Mouse (Mus musculus): Measurements from ENCODE around the gene Ppp1r14a. TPM values are rescaled to one million over a fixed set of nuclear protein-coding genes. Genes with fewer than 3 reads are reported as not detected.
A peak's percentile ranks its signal among the peaks of the same experiment; 100 is the strongest.

Gene Ppp1r14a
- 7.6 and 8.0 TPM in 2 replicates for polyA plus RNA-seq (2016; fragmentation: Nextera tagmentation; extraction: Ambion mirVana)

DNA sequence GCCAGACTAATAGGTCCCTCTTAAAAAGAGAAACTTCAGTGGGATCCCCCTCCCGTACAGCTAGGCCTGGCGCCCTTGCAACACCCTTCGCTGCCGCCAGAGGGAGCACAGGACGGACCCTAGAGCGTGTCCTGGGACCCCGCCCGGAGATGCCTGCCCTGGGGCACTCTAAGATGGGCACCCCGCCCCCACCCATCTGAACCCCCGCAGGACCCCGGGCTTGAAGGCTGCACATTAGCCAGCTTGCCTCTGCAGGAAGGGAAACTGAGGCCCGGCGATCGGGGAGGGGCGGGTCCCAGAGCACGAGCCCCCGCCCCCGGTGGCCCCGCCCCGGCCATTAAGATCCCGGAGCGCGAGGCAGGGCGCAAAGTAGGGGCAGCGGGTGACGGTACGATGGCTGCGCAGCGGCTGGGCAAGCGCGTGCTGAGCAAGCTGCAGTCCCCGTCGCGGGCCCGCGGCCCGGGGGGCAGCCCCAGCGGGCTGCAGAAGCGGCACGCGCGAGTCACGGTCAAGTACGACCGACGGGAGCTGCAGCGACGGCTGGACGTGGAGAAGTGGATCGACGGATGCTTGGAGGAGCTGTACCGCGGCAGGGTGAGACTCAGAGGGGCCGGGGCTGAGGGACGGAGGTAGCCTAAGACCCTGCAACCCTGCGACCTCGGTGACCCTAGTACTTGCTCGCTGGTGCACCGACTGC, at the start of gene Ppp1r14a:
Gene Ppp1r14a (plus strand): TSS at position 367 of the 697 bp plus-strand sequence.
- H3K36me3 ChIP-seq: no peaks in the 10 kb centered on the region
- no peaks in the 10 kb centered on the region for H3K9me3 ChIP-seq
- H3K4me3 ChIP-seq (replicated peaks): peak within 1 kb of the TSS; percentile 58
- under 1% methylated on average over 59 of the region's 59 CpGs for WGBS
- H3K9ac ChIP-seq (replicated peaks): peak within 1 kb of the TSS; percentile 66
- H3K4me2 ChIP-seq: peak within 1 kb of the TSS; percentile 86
- no peak within 1 kb of the TSS for H3K27ac ChIP-seq
- peaks cover 31% of the 10 kb centered on the region; the same call in 1 of the 2 replicates for H3K27me3 ChIP-seq
- H3K4me1 ChIP-seq (replicated peaks): peaks cover 42% of the 10 kb centered on the region
- ATAC-seq (ENCODE audit: insufficient number of reproducible peaks, insufficient read depth, low FRiP score, low TSS enrichment, low read depth): peak; percentile 63; the same call in 1 of the 2 replicates

DNA sequence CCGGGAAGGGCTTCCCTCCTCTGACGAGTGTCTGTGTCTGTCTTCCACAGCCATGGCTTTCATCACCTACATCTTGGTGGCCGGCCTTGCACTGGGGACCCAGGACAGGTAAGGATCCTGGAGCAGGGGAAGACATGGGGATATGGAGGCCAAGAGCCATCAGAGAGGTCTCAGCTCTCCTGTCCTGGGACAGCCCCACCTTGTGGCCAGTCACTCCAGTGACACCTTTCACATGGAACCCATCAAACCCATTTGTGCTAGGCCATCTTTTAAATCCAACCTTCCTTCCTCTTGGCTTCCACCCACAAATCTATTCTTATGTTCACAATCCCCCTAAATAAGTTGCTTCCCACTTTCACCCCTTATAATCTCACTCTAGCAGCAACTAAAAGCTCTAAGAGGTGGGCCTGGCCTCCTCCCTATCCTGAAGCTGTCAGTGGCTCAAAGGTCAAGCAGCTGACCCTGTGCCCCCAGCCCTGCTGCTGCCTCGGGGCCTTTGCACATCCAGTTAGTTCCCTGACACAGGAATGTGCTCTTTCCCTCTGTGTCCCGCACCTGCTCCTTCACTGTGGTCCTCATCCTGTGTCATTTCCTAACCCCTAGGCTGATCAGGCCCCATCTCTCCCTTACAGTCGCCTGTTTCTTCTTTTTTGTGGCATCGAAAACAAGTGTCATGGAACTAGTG, 44.2 kb upstream of the Ppp1r14a start:
- peaks cover 26% of the 10 kb centered on the region for H3K27me3 ChIP-seq
- H3K4me1 ChIP-seq (replicated peaks): peaks cover 16% of the 10 kb centered on the region
- no peak for ATAC-seq (ENCODE audit: insufficient number of reproducible peaks, insufficient read depth, low FRiP score, low TSS enrichment, low read depth)
- 86% methylated on average over 7 of the region's 7 CpGs for WGBS
- H3K4me3 ChIP-seq (replicated peaks): no peak overlapping the region
- no peak overlapping the region for H3K4me2 ChIP-seq
- no peaks in the 10 kb centered on the region for H3K9me3 ChIP-seq
- H3K9ac ChIP-seq (replicated peaks): no peak overlapping the region
- no peak overlapping the region for H3K27ac ChIP-seq
- peaks cover 35% of the 10 kb centered on the region for H3K36me3 ChIP-seq

DNA sequence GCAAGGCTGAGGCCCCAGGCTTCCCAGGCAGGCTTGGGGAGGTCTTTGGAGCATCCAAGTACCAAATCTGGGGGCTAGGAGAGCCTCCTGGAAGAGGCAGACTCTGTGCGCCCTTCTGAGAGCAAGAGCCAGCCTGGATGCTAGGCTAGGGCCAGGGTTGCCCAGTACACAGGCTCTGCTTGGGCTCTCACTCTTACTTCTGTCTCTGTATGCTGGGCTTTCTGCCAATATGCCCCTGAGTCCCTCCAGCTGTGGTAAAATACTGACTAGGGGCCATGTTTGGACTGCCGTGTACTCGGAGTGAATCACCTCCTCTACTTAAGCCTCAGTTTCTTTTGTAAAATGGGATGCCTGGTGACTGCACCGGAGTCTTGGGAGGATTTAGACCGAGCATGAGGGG, 43.1 kb upstream of the Ppp1r14a start:
- Histone ChIP-seq H3K4me3 (replicated peaks) (no peak overlapping the region), H3K4me1 (replicated peaks) (peaks cover 16% of the 10 kb centered on the region), H3K4me2 (no peak overlapping the region), H3K27ac (no peak overlapping the region), H3K9me3 (no peaks in the 10 kb centered on the region), H3K36me3 (peaks cover 32% of the 10 kb centered on the region), H3K27me3 (peaks cover 26% of the 10 kb centered on the region), H3K9ac (replicated peaks) (no peak overlapping the region)
- no peak for ATAC-seq (ENCODE audit: insufficient number of reproducible peaks, insufficient read depth, low FRiP score, low TSS enrichment, low read depth)
- WGBS: 89% methylated on average over 5 of the region's 5 CpGs

DNA sequence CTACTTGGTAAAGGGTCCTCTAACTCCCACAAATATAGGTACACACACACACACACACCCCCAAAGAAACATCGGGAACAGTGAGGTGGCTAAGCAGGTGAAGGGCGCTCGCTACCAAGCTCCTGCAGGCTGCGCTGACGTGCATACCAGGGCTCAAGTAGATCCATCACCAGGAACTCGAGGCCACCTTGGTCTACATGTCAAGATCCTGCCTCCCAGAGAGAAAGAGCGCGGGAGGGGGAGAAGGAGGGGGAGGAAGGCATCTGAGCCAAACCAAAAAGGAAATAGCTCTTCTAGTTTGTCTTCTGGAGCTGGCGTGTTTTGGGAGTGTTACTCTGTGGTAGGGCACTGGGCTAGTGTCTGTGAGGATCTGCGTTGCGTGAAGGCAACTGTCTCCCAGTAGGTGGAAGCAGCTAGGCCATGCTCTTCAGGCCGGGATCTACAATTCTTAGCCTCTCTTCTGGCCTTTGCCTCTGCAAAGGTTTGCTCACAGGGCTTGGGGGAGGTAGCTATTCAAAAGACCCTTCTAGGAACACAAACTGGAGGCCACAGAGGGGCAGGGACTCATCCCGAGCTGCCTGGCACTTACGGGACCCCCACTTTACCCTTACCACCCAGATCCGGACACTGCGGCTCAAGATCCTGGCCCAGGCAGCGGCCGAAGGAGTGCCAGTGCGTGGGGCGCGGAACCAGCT, 42.3 kb upstream of the Ppp1r14a start:
- no peak overlapping the region for H3K9ac ChIP-seq (replicated peaks)
- no peaks in the 10 kb centered on the region for H3K9me3 ChIP-seq
- H3K27ac ChIP-seq: no peak overlapping the region
- H3K4me2 ChIP-seq: no peak overlapping the region
- peaks cover 30% of the 10 kb centered on the region for H3K36me3 ChIP-seq
- ATAC-seq (ENCODE audit: insufficient number of reproducible peaks, insufficient read depth, low FRiP score, low TSS enrichment, low read depth): no peak
- no peak overlapping the region for H3K4me3 ChIP-seq (replicated peaks)
- peaks cover 26% of the 10 kb centered on the region for H3K27me3 ChIP-seq
- H3K4me1 ChIP-seq (replicated peaks): peaks cover 16% of the 10 kb centered on the region
- WGBS: 88% methylated on average over 21 of the region's 21 CpGs

DNA sequence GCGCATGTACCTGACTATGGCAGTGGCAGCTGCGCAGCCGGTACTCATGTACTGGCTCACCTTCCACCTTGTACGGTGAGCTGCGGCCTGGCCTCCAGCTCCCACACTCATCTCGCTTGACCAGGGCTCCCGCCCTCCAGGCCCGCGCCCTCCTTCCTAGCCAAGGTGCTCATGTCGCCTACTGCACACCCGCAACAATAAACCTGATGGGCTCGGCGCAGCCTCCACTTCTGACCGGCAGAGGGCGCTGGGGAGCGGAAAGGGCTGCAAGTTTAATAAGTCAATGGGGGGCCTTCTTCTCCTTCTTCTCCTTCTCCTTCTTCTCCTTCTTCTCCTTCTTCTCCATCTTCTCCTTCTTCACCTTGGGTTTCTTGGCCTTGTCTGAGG, 41.8 kb upstream of the Ppp1r14a start:
- H3K9ac ChIP-seq (replicated peaks): no peak overlapping the region
- H3K27ac ChIP-seq: no peak overlapping the region
- H3K4me3 ChIP-seq (replicated peaks): peak overlapping the region; percentile 25
- H3K9me3 ChIP-seq: no peaks in the 10 kb centered on the region
- ATAC-seq (ENCODE audit: insufficient number of reproducible peaks, insufficient read depth, low FRiP score, low TSS enrichment, low read depth): no peak
- peaks cover 16% of the 10 kb centered on the region for H3K4me1 ChIP-seq (replicated peaks)
- 24% methylated on average over 16 of the region's 16 CpGs for WGBS
- H3K4me2 ChIP-seq: peak overlapping the region; percentile 55
- H3K27me3 ChIP-seq: peaks cover 26% of the 10 kb centered on the region
- H3K36me3 ChIP-seq: peaks cover 30% of the 10 kb centered on the region

DNA sequence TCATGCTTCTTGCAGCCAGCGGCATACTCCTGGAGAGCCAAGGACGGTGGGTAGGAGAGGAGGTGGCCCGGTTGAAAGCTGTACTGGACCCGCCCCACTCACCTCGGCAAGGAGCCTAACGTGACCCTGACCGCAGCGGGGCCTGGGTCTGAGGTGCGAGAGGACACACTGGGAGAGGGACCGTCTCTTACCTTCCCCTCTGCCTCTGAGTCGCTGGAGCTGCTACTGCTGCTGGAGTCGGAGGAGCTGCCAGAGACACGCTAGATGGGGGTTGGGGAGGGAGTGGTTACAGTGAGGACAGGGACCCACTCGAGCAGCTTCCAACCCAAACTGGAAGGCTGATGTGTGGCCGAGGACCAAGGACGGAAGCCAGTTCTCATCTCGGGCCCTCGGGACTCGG, 41.4 kb upstream of the Ppp1r14a start:
- 14% methylated on average over 19 of the region's 19 CpGs for WGBS
- H3K4me2 ChIP-seq: peak overlapping the region; percentile 55
- ATAC-seq (ENCODE audit: insufficient number of reproducible peaks, insufficient read depth, low FRiP score, low TSS enrichment, low read depth): peak; percentile 14; the same call in 1 of the 2 replicates
- no peak overlapping the region for H3K27ac ChIP-seq
- peaks cover 30% of the 10 kb centered on the region for H3K36me3 ChIP-seq
- H3K4me1 ChIP-seq (replicated peaks): peaks cover 16% of the 10 kb centered on the region
- 0 out of 2 replicates have a peak overlapping the region, but pooled peaks have one; percentile 34 for H3K9ac ChIP-seq (replicated peaks)
- H3K4me3 ChIP-seq (replicated peaks): peak overlapping the region; percentile 25
- H3K27me3 ChIP-seq: peaks cover 26% of the 10 kb centered on the region
- H3K9me3 ChIP-seq: no peaks in the 10 kb centered on the region

DNA sequence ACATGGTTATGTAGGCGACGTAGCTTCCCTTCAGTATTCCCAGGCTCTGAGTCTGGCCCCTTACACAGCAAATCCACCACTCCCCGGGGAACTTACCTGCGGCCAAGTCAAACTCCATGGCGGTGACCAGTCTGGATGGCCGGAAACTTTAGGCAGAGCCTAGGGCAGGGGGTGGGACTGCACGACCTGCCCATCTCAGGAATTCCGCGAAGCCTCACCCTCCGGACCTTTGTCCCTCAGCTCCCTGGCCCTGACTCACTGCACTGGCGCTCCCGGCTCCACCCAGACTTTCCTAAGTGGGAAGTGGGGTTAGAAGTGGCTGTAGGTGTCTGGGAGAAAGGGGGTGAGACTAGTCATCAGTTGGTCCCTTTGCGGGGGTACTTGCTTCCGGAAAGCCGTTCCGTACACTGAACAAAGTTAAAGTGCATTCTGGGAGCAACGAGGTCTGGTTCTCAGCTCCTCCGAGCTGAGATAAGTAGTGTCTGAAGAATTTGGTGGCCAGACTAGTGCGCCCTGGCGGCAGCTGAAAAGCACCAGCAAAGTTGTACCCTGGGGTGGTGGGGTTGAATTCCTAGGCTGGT, 40.8 kb upstream of the Ppp1r14a start, which contains the start of gene 2200002D01Rik:
Gene 2200002D01Rik (minus strand): TSS at position 206 of the 581 bp plus-strand sequence.
- Histone ChIP-seq H3K9ac (replicated peaks) (peak within 1 kb of the TSS; percentile 34; the same call in 1 of the 2 replicates), H3K4me1 (replicated peaks) (peaks cover 20% of the 10 kb centered on the region), H3K36me3 (peaks cover 30% of the 10 kb centered on the region), H3K27me3 (peaks cover 26% of the 10 kb centered on the region), H3K9me3 (no peaks in the 10 kb centered on the region), H3K27ac (no peak within 1 kb of the TSS), H3K4me3 (replicated peaks) (peak within 1 kb of the TSS; percentile 25), H3K4me2 (peak within 1 kb of the TSS; percentile 55)
- ATAC-seq (ENCODE audit: insufficient number of reproducible peaks, insufficient read depth, low FRiP score, low TSS enrichment, low read depth): peak; percentile 3; the same call in 1 of the 2 replicates
- 10% methylated on average over 20 of the region's 20 CpGs for WGBS

DNA sequence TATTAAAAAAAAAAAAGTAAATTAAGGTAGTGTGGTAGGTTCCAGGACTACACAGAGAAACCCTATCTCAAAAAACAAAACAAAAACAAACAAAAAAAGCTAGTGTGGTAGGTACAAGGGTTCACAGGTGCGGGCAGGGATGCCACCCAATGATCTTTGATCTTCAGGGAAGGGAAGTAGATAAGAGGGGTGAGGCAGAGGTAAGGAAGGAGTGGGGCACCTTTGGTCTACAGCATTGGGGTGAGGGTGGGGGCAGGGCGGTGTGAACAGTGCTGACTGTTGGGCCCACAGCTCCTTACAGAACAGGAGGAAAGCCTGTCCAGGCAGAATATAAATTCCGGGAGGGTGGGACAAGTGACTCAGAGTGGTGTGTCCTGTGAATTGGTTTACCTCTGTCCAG, 37.9 kb upstream of the Ppp1r14a start:
- no peaks in the 10 kb centered on the region for H3K9me3 ChIP-seq
- peaks cover 26% of the 10 kb centered on the region for H3K27me3 ChIP-seq
- 62% methylated on average over 3 of the region's 3 CpGs for WGBS
- no peak overlapping the region for H3K4me2 ChIP-seq
- no peak overlapping the region for H3K27ac ChIP-seq
- H3K36me3 ChIP-seq: peaks cover 15% of the 10 kb centered on the region
- no peak overlapping the region for H3K4me3 ChIP-seq (replicated peaks)
- no peak overlapping the region for H3K9ac ChIP-seq (replicated peaks)
- H3K4me1 ChIP-seq (replicated peaks): peaks cover 25% of the 10 kb centered on the region
- no peak for ATAC-seq (ENCODE audit: insufficient number of reproducible peaks, insufficient read depth, low FRiP score, low TSS enrichment, low read depth)

DNA sequence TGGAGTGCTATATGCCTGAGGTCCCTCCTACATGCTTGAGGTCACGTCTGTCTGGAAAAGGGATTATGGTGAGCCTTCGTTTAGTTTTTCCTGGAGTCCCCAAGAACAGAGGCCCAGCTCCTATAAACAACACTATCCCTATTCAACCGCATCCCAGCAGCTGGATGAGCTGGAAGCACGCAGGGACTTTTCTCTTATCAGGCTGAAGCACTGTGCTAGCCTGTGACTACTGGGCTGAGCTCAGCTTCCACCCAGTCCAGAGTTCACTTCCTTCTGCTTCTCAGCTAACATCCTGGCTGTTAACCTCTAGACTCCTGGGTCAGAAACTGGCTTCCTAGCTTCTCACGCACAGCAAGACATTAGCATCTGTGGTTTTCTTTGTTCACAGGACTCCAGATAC, 35.3 kb upstream of the Ppp1r14a start:
- no peak overlapping the region for H3K4me3 ChIP-seq (replicated peaks)
- no peaks in the 10 kb centered on the region for H3K9me3 ChIP-seq
- ATAC-seq (ENCODE audit: insufficient number of reproducible peaks, insufficient read depth, low FRiP score, low TSS enrichment, low read depth): no peak
- peak overlapping the region; percentile 13; the same call in 1 of the 2 replicates for H3K27ac ChIP-seq
- peaks cover 30% of the 10 kb centered on the region; the same call in 1 of the 2 replicates for H3K36me3 ChIP-seq
- 0 out of 2 replicates have a peak, but pooled peaks cover 10% of the 10 kb centered on the region for H3K4me1 ChIP-seq (replicated peaks)
- H3K27me3 ChIP-seq: peaks cover 6% of the 10 kb centered on the region
- no peak overlapping the region for H3K4me2 ChIP-seq
- H3K9ac ChIP-seq (replicated peaks): no peak overlapping the region
- WGBS: 47% methylated on average over 5 of the region's 5 CpGs

DNA sequence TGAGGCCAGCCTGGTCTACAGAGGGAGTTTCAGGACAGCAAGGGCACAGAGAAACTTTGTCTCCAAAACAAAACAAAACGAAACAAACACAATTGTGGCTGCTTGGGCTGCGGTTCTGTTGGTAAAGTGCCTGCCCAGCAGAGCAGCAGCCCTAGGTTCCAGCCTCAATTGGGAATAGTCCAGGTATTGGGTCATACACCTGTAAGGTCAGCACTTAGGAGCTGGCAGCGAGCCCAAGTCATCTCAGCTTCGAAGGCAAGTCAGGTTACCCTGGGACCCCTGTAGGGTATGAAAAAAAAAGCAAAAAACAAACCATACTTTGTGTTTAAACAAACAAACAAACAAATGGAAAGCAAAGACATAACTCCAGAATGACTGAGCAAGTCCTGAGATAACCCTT, 33.2 kb upstream of the Ppp1r14a start:
- Histone ChIP-seq H3K36me3 (peaks cover 35% of the 10 kb centered on the region), H3K4me2 (no peak overlapping the region), H3K27me3 (no peaks in the 10 kb centered on the region), H3K27ac (no peak overlapping the region), H3K9me3 (no peaks in the 10 kb centered on the region), H3K9ac (replicated peaks) (no peak overlapping the region), H3K4me3 (replicated peaks) (no peak overlapping the region), H3K4me1 (replicated peaks) (peaks cover 25% of the 10 kb centered on the region)
- WGBS: 78% methylated on average over 4 of the region's 4 CpGs
- no peak for ATAC-seq (ENCODE audit: insufficient number of reproducible peaks, insufficient read depth, low FRiP score, low TSS enrichment, low read depth)

DNA sequence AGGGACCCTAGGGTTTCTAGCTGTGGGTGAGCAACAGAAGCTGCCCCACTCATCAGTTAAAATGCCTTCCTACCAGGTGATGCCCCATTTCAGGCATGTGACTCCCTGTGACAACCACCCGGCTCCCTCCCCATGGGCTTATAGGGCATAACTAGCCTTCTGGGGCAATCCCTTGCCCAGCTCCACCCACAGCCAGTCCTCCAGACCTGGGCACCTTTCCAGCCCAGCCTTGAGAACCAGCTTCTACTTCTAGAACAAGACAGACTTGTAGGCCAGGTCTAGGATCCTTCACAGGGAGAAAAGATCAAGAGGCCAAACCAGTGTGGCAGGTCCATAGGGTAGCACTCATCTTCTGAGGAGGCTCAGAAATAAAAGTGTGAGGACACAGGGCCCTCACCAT, 31.7 kb upstream of the Ppp1r14a start:
- 91% methylated on average over 1 of the region's 1 CpGs for WGBS
- no peaks in the 10 kb centered on the region for H3K27me3 ChIP-seq
- H3K4me1 ChIP-seq (replicated peaks): peaks cover 25% of the 10 kb centered on the region
- H3K9me3 ChIP-seq: no peaks in the 10 kb centered on the region
- no peak overlapping the region for H3K4me3 ChIP-seq (replicated peaks)
- H3K27ac ChIP-seq: no peak overlapping the region
- H3K9ac ChIP-seq (replicated peaks): no peak overlapping the region
- ATAC-seq (ENCODE audit: insufficient number of reproducible peaks, insufficient read depth, low FRiP score, low TSS enrichment, low read depth): no peak
- H3K36me3 ChIP-seq: peaks cover 35% of the 10 kb centered on the region
- no peak overlapping the region for H3K4me2 ChIP-seq
